Mouse (Mus musculus): ENCODE data around the gene Brf1. TPM values are rescaled to one million over a fixed set of nuclear protein-coding genes. Genes with fewer than 3 reads are reported as not detected.

The Brf1 gene
- polyA plus RNA-seq, 1 experiment from 2014 or later: 44.1 TPM

GRCm38 (mm10) chr12:112950040-112950760 lies 50.3 kb downstream of the Brf1 start:
- under 1% methylated on average over 58 of the region's 58 CpGs for WGBS
- peak overlapping the region; percentile 60 for H3K4me3 ChIP-seq (replicated peaks)
- peak overlapping the region; percentile 90 for H3K4me2 ChIP-seq
- H3K27me3 ChIP-seq (replicated peaks): no peaks in the 10 kb centered on the region; the same call in 1 of the 2 replicates
- no peaks in the 10 kb centered on the region for H3K9me3 ChIP-seq (replicated peaks)
- H3K27ac ChIP-seq (replicated peaks): peak overlapping the region; percentile 92
- ATAC-seq (ENCODE audit: low FRiP score): peak; percentile 92
- no peaks in the 10 kb centered on the region for H3K36me3 ChIP-seq
- peak overlapping the region; percentile 77 for H3K9ac ChIP-seq (replicated peaks)
- peaks cover 28% of the 10 kb centered on the region for H3K4me1 ChIP-seq

- Histone ChIP-seq H3K4me3 (replicated peaks) (no peak overlapping the region), H3K27ac (replicated peaks) (no peak overlapping the region), H3K9me3 (replicated peaks) (no peaks in the 10 kb centered on the region), H3K27me3 (replicated peaks) (no peaks in the 10 kb centered on the region; the same call in 1 of the 2 replicates), H3K9ac (replicated peaks) (no peak overlapping the region), H3K4me2 (no peak overlapping the region), H3K4me1 (peaks cover 29% of the 10 kb centered on the region), H3K36me3 (no peaks in the 10 kb centered on the region)
- ATAC-seq (ENCODE audit: low FRiP score): no peak
- WGBS: 34% methylated on average over 4 of the region's 4 CpGs
Measured at GRCm38 (mm10) chr12:112947307-112947706, 53.2 kb downstream of the Brf1 start.

GRCm38 (mm10) chr12:112943669-112944068 lies 56.8 kb downstream of the Brf1 start:
- no peak overlapping the region for H3K4me2 ChIP-seq
- ATAC-seq (ENCODE audit: low FRiP score): no peak
- no peak overlapping the region for H3K27ac ChIP-seq (replicated peaks)
- H3K36me3 ChIP-seq: no peaks in the 10 kb centered on the region
- H3K9ac ChIP-seq (replicated peaks): no peak overlapping the region
- H3K4me1 ChIP-seq: peaks cover 23% of the 10 kb centered on the region
- no peaks in the 10 kb centered on the region for H3K27me3 ChIP-seq (replicated peaks)
- 97% methylated on average over 2 of the region's 2 CpGs for WGBS
- H3K4me3 ChIP-seq (replicated peaks): no peak overlapping the region
- H3K9me3 ChIP-seq (replicated peaks): no peaks in the 10 kb centered on the region

GRCm38 (mm10) chr12:112941776-112942713 lies 58.5 kb downstream of the Brf1 start, which contains the start of gene Nudt14:
Nudt14 (minus strand) TSS chr12:112942124.
- no peaks in the 10 kb centered on the region for H3K36me3 ChIP-seq
- H3K27me3 ChIP-seq (replicated peaks): no peaks in the 10 kb centered on the region
- H3K4me1 ChIP-seq: peaks cover 23% of the 10 kb centered on the region
- peak within 1 kb of the TSS; percentile 83 for H3K27ac ChIP-seq (replicated peaks)
- H3K9me3 ChIP-seq (replicated peaks): no peaks in the 10 kb centered on the region
- peak; percentile 86 for ATAC-seq (ENCODE audit: low FRiP score)
- peak within 1 kb of the TSS; percentile 76 for H3K4me3 ChIP-seq (replicated peaks)
- H3K9ac ChIP-seq (replicated peaks): peak within 1 kb of the TSS; percentile 85
- 2% methylated on average over 58 of the region's 58 CpGs for WGBS
- H3K4me2 ChIP-seq: peak within 1 kb of the TSS; percentile 82

- Histone ChIP-seq H3K9me3 (replicated peaks) (no peaks in the 10 kb centered on the region), H3K4me1 (peaks cover 23% of the 10 kb centered on the region), H3K4me3 (replicated peaks) (peak overlapping the region; percentile 76), H3K27ac (replicated peaks) (peak overlapping the region; percentile 83), H3K27me3 (replicated peaks) (no peaks in the 10 kb centered on the region), H3K9ac (replicated peaks) (peak overlapping the region; percentile 85), H3K4me2 (peak overlapping the region; percentile 82), H3K36me3 (no peaks in the 10 kb centered on the region)
- whole genome bisulfite sequencing: 39% methylated on average over 10 of the region's 10 CpGs
- peak; percentile 29 for ATAC-seq (ENCODE audit: low FRiP score)
Measured at GRCm38 (mm10) chr12:112941156-112941775, 59.2 kb downstream of the Brf1 start.

GRCm38 (mm10) chr12:112940710-112941109 lies 59.8 kb downstream of the Brf1 start:
- H3K4me3 ChIP-seq (replicated peaks): 0 out of 2 replicates have a peak overlapping the region, but pooled peaks have one; percentile 76
- no peaks in the 10 kb centered on the region for H3K27me3 ChIP-seq (replicated peaks)
- H3K36me3 ChIP-seq: no peaks in the 10 kb centered on the region
- WGBS: 76% methylated on average over 9 of the region's 9 CpGs
- no peaks in the 10 kb centered on the region for H3K9me3 ChIP-seq (replicated peaks)
- H3K27ac ChIP-seq (replicated peaks): peak overlapping the region; percentile 83; the same call in 1 of the 2 replicates
- H3K4me2 ChIP-seq: peak overlapping the region; percentile 82; the same call in 1 of the 2 replicates
- H3K9ac ChIP-seq (replicated peaks): no peak overlapping the region; the same call in 1 of the 2 replicates
- no peak for ATAC-seq (ENCODE audit: low FRiP score)
- H3K4me1 ChIP-seq: peaks cover 23% of the 10 kb centered on the region

- Histone ChIP-seq H3K27me3 (replicated peaks) (no peaks in the 10 kb centered on the region), H3K4me2 (no peak overlapping the region), H3K27ac (replicated peaks) (no peak overlapping the region), H3K9me3 (replicated peaks) (no peaks in the 10 kb centered on the region), H3K4me1 (peaks cover 23% of the 10 kb centered on the region), H3K4me3 (replicated peaks) (no peak overlapping the region), H3K36me3 (no peaks in the 10 kb centered on the region), H3K9ac (replicated peaks) (no peak overlapping the region)
- WGBS: 93% methylated on average over 4 of the region's 4 CpGs
- ATAC-seq (ENCODE audit: low FRiP score): no peak
Measured at GRCm38 (mm10) chr12:112940238-112940637, 60.3 kb downstream of the Brf1 start.

GRCm38 (mm10) chr12:112938873-112939565 lies 61.5 kb downstream of the Brf1 start:
- Histone ChIP-seq H3K4me2 (no peak overlapping the region), H3K9ac (replicated peaks) (no peak overlapping the region), H3K27me3 (replicated peaks) (no peaks in the 10 kb centered on the region), H3K27ac (replicated peaks) (no peak overlapping the region), H3K4me1 (peaks cover 23% of the 10 kb centered on the region), H3K36me3 (no peaks in the 10 kb centered on the region), H3K4me3 (replicated peaks) (no peak overlapping the region), H3K9me3 (replicated peaks) (no peaks in the 10 kb centered on the region)
- 67% methylated on average over 10 of the region's 10 CpGs for WGBS
- no peak for ATAC-seq (ENCODE audit: low FRiP score)

- 80% methylated on average over 10 of the region's 10 CpGs for WGBS
- Histone ChIP-seq H3K4me2 (no peak overlapping the region), H3K9me3 (replicated peaks) (no peaks in the 10 kb centered on the region), H3K4me3 (replicated peaks) (no peak overlapping the region), H3K27ac (replicated peaks) (no peak overlapping the region), H3K9ac (replicated peaks) (no peak overlapping the region), H3K4me1 (peaks cover 23% of the 10 kb centered on the region), H3K27me3 (replicated peaks) (no peaks in the 10 kb centered on the region), H3K36me3 (no peaks in the 10 kb centered on the region)
- ATAC-seq (ENCODE audit: low FRiP score): no peak
Measured at GRCm38 (mm10) chr12:112938366-112938765, 62.1 kb downstream of the Brf1 start.

GRCm38 (mm10) chr12:112937906-112938305 lies 62.6 kb downstream of the Brf1 start:
- WGBS: 49% methylated on average over 9 of the region's 9 CpGs
- Histone ChIP-seq H3K9ac (replicated peaks) (no peak overlapping the region), H3K27me3 (replicated peaks) (no peaks in the 10 kb centered on the region)

GRCm38 (mm10) chr12:112932647-112933046 lies 67.9 kb downstream of the Brf1 start:
- H3K27ac ChIP-seq (replicated peaks): no peak overlapping the region
- H3K4me2 ChIP-seq: no peak overlapping the region
- H3K4me3 ChIP-seq (replicated peaks): no peak overlapping the region
- peaks cover 19% of the 10 kb centered on the region for H3K27me3 ChIP-seq (replicated peaks)
- H3K9me3 ChIP-seq (replicated peaks): no peaks in the 10 kb centered on the region
- H3K36me3 ChIP-seq: no peaks in the 10 kb centered on the region
- H3K9ac ChIP-seq (replicated peaks): 0 out of 2 replicates have a peak overlapping the region, but pooled peaks have one; percentile 5
- peaks cover 22% of the 10 kb centered on the region for H3K4me1 ChIP-seq
- ATAC-seq (ENCODE audit: low FRiP score): no peak
- whole genome bisulfite sequencing: 74% methylated on average over 7 of the region's 7 CpGs

More at GRCm38 (mm10) chr12:112937906-112938305, 62.6 kb downstream of the Brf1 start:
- no peak overlapping the region for H3K4me3 ChIP-seq (replicated peaks)
- H3K4me1 ChIP-seq: peaks cover 23% of the 10 kb centered on the region
- H3K27ac ChIP-seq (replicated peaks): no peak overlapping the region
- no peaks in the 10 kb centered on the region for H3K9me3 ChIP-seq (replicated peaks)
- H3K36me3 ChIP-seq: no peaks in the 10 kb centered on the region
- ATAC-seq (ENCODE audit: low FRiP score): no peak
- no peak overlapping the region for H3K4me2 ChIP-seq
